Mouse (Mus musculus) heart, postnatal 0 days (tissue): ENCODE results near the gene Ap1ar.

Experiments
- CTCF ChIP-seq: IDR thresholded peaks from 2 replicates; pipeline ENCODE4 v1.5.1; 2016; ENCODE audit warnings: antibody characterized with exemption, control low read depth, low read depth
- EP300 ChIP-seq: IDR thresholded peaks from 2 replicates; pipeline ENCODE4 v1.6.1; 2016; ENCODE audit warnings: antibody characterized with exemption, low read depth

- no peak for TF ChIP-seq CTCF
- no peak for TF ChIP-seq EP300
These were observed 32.9 kb downstream of the Ap1ar start for GRCm38 (mm10) chr3:127804439-127804838.
